Mouse (Mus musculus): ENCODE results near the gene Vdac2. TPM values are rescaled to one million over a fixed set of nuclear protein-coding genes. Genes with fewer than 3 reads are reported as not detected.

Vdac2 gene
- polyA plus RNA-seq, 1 experiment from 2014 or later, result 371 TPM

DNA sequence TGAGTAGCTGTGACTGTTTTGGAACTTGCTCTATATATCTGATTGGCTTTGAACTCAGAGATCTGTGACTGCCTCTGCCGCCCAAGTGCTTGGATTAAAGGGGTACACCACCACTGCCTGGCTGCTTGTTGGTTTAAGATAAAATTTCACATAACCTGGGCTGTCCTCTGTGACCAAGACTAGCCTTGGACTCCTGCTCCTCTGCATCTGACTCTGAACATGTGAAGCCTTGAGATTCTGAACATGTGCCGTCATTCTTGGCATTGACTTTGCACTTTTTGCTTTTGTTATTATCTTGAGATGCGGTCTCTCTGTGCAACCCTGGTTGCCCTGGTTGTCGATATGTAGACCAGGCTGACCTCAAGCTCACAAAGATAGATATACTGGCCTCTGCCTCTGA lies 33.3 kb upstream of the Vdac2 start:
- H3K9me3 ChIP-seq (ENCODE audit: control insufficient read depth), result no peaks in the 10 kb centered on the region
- WGBS, result 74% methylated on average over 4 of the region's 4 CpGs
- no peaks in the 10 kb centered on the region for H3K4me1 ChIP-seq (replicated peaks; ENCODE audit: control insufficient read depth, insufficient read depth, low read length)
- no peak overlapping the region for H3K4me3 ChIP-seq (ENCODE audit: low read depth, low read length)
- no peak overlapping the region for H3K4me2 ChIP-seq (replicated peaks; ENCODE audit: low read depth)
- H3K36me3 ChIP-seq (ENCODE audit: control insufficient read depth, insufficient read depth), result peaks cover 38% of the 10 kb centered on the region
- peak overlapping the region; percentile 15; the same call in 1 of the 2 replicates for H3K27ac ChIP-seq (ENCODE audit: low read depth, low read length)
- no peak for TF ChIP-seq CTCF (IDR thresholded peaks at IDR 0.05; ENCODE audit: low read depth)
- 0 out of 2 replicates have a peak, but pooled peaks have one; percentile 43 for ATAC-seq
- no peaks in the 10 kb centered on the region for H3K27me3 ChIP-seq (replicated peaks; ENCODE audit: control insufficient read depth, insufficient read depth, low read length)
- H3K9ac ChIP-seq (ENCODE audit: low read depth, low read length), result no peak overlapping the region

DNA sequence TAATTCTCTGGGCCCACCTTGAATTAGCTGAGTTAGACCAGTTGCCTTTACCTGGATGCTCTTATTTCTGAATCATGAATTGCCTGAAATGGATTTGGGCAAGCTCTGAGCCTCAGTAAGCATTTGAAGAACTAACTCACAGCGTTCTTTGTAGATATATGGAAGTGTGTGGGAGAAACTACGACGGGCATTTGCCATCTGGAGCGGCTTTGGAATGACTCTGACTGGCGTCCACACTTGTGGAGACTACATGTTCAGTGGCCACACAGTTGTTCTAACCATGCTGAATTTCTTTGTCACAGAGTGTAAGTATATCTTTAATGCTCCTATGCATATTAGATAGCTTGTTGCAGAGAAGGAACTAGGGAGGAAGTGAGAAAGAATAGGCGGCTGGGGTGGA lies 32.8 kb upstream of the Vdac2 start:
- no peak overlapping the region for H3K27ac ChIP-seq (ENCODE audit: low read depth, low read length)
- peaks cover 37% of the 10 kb centered on the region for H3K36me3 ChIP-seq (ENCODE audit: control insufficient read depth, insufficient read depth)
- no peaks in the 10 kb centered on the region for H3K9me3 ChIP-seq (ENCODE audit: control insufficient read depth)
- ATAC-seq, result no peak
- H3K9ac ChIP-seq (ENCODE audit: low read depth, low read length), result no peak overlapping the region
- no peak overlapping the region for H3K4me3 ChIP-seq (ENCODE audit: low read depth, low read length)
- no peaks in the 10 kb centered on the region for H3K27me3 ChIP-seq (replicated peaks; ENCODE audit: control insufficient read depth, insufficient read depth, low read length)
- 93% methylated on average over 6 of the region's 6 CpGs for WGBS
- no peak for TF ChIP-seq CTCF (IDR thresholded peaks at IDR 0.05; ENCODE audit: low read depth)
- H3K4me1 ChIP-seq (replicated peaks; ENCODE audit: control insufficient read depth, insufficient read depth, low read length), result no peaks in the 10 kb centered on the region
- no peak overlapping the region for H3K4me2 ChIP-seq (replicated peaks; ENCODE audit: low read depth)

DNA sequence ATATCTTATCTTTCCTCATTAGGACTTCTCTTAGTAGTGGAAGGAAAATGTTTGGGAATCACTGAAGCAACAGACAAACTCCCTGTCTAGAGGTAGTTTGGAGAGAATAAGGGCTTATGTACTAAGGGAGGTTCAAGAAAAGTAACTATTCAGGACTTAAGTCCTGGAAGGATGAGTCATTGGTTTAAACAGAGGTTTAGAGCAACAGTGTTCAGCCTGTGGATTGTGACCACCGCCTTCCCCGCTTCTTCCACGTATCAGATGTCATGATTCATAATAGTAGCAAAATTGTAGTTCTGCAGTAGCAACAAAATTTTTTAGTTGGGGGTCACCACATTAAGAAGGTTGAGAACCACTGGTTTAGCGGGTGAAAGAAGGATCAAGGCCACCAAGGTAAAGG lies 24.4 kb upstream of the Vdac2 start:
- WGBS, result 93% methylated on average over 4 of the region's 4 CpGs

DNA sequence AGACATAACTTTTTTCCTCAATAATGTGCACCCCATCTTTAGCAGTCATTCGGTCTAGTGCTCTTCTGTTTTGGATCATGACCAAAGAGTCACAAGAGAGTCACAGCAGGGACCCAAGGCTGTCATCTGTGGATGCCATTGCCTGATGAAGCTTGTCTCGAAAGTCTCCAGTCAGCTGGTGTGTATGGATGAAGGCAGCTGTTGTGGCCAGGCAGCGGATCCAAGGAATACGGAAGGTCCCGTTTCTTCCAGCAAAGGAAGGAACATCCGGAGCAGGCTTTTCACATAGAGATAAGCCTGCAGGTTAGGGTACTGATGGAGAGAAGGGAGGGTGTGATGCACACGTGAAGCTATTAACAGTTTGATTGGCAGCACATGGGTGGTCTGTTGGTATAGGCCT lies 23.4 kb upstream of the Vdac2 start:
- no peak overlapping the region for H3K9ac ChIP-seq (ENCODE audit: low read depth, low read length)
- no peak overlapping the region for H3K27ac ChIP-seq (ENCODE audit: low read depth, low read length)
- no peak for TF ChIP-seq CTCF (IDR thresholded peaks at IDR 0.05; ENCODE audit: low read depth)
- no peak overlapping the region for H3K4me2 ChIP-seq (replicated peaks; ENCODE audit: low read depth)
- peaks cover 4% of the 10 kb centered on the region; the same call in 1 of the 2 replicates for H3K4me1 ChIP-seq (replicated peaks; ENCODE audit: control insufficient read depth, insufficient read depth, low read length)
- ATAC-seq, result no peak
- H3K36me3 ChIP-seq (ENCODE audit: control insufficient read depth, insufficient read depth), result peaks cover 11% of the 10 kb centered on the region
- H3K4me3 ChIP-seq (ENCODE audit: low read depth, low read length), result no peak overlapping the region
- 82% methylated on average over 7 of the region's 7 CpGs for WGBS
- no peaks in the 10 kb centered on the region for H3K27me3 ChIP-seq (replicated peaks; ENCODE audit: control insufficient read depth, insufficient read depth, low read length)
- H3K9me3 ChIP-seq (ENCODE audit: control insufficient read depth), result no peaks in the 10 kb centered on the region

More for the DNA sequence above, 24.4 kb upstream of the Vdac2 start:
- H3K4me1 ChIP-seq (replicated peaks; ENCODE audit: control insufficient read depth, insufficient read depth, low read length), result 0 out of 2 replicates have a peak, but pooled peaks cover 4% of the 10 kb centered on the region
- no peaks in the 10 kb centered on the region for H3K27me3 ChIP-seq (replicated peaks; ENCODE audit: control insufficient read depth, insufficient read depth, low read length)
- H3K27ac ChIP-seq (ENCODE audit: low read depth, low read length), result no peak overlapping the region
- no peak overlapping the region for H3K9ac ChIP-seq (ENCODE audit: low read depth, low read length)
- no peak overlapping the region for H3K4me3 ChIP-seq (ENCODE audit: low read depth, low read length)
- H3K9me3 ChIP-seq (ENCODE audit: control insufficient read depth), result no peaks in the 10 kb centered on the region
- no peak for TF ChIP-seq CTCF (IDR thresholded peaks at IDR 0.05; ENCODE audit: low read depth)
- H3K4me2 ChIP-seq (replicated peaks; ENCODE audit: low read depth), result no peak overlapping the region
- peaks cover 12% of the 10 kb centered on the region for H3K36me3 ChIP-seq (ENCODE audit: control insufficient read depth, insufficient read depth)
- ATAC-seq, result no peak

DNA sequence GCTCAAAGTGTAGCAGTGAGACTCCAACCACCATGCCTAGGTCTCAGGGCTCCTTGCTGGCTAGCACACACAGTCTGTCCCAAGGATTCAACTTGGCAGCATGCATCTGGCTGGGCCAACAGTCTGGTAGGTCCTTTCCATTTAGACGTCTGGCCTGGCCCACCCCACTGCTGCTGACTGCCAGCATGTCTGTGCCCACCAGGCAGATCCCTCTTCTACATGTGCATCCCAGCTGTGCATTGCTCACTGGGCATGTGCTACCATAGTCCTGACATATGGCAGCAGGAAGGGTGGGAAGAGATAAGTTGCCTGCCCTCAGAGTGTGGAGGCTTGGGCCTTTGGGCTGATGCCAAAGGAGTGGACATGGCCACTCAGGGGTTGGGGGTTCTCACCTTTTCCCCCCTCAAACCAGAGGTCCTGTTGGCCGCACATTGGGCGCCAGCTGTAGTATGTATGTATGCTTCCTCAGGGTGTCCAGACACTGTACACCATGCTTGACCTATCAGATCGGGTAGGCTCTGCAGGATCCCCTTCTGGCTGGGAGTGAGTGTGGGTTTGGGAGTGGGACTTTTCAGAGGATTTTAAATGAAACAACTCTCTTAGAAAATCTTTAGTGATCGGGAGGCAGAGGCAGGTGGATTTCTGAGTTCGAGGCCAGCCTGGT lies 22.4 kb upstream of the Vdac2 start:
- no peaks in the 10 kb centered on the region for H3K9me3 ChIP-seq (ENCODE audit: control insufficient read depth)
- no peak overlapping the region for H3K4me3 ChIP-seq (ENCODE audit: low read depth, low read length)
- no peak overlapping the region for H3K27ac ChIP-seq (ENCODE audit: low read depth, low read length)
- 94% methylated on average over 6 of the region's 6 CpGs for WGBS
- H3K4me2 ChIP-seq (replicated peaks; ENCODE audit: low read depth), result no peak overlapping the region
- TF ChIP-seq CTCF (IDR thresholded peaks at IDR 0.05; ENCODE audit: low read depth), result no peak
- H3K4me1 ChIP-seq (replicated peaks; ENCODE audit: control insufficient read depth, insufficient read depth, low read length), result peaks cover 4% of the 10 kb centered on the region; the same call in 1 of the 2 replicates
- H3K27me3 ChIP-seq (replicated peaks; ENCODE audit: control insufficient read depth, insufficient read depth, low read length), result no peaks in the 10 kb centered on the region
- peaks cover 11% of the 10 kb centered on the region; the same call in 1 of the 2 replicates for H3K36me3 ChIP-seq (ENCODE audit: control insufficient read depth, insufficient read depth)
- no peak overlapping the region for H3K9ac ChIP-seq (ENCODE audit: low read depth, low read length)
- ATAC-seq, result no peak

DNA sequence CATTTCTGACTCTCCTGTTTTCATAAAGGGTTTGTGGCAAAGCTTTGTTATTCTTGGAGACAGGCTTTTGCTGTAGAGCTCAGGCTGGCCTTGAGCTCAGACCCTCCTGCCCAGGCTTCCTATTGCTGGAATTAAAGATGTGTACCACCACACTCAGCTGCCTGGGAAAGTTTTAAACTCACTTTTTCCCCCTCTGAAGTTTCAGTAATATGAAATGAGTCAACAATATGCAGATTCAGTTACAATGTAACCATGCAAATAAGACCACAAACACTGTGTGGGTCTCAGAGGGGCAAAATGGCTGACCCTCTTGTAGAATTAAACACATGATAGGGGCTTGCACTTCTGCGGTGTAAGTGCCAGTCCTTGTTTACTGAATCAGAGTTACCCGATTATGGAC lies 18.8 kb upstream of the Vdac2 start:
- Histone ChIP-seq H3K4me2 (replicated peaks; ENCODE audit: low read depth) (no peak overlapping the region), H3K9ac (ENCODE audit: low read depth, low read length) (no peak overlapping the region), H3K27ac (ENCODE audit: low read depth, low read length) (peak overlapping the region; percentile 73), H3K9me3 (ENCODE audit: control insufficient read depth) (no peaks in the 10 kb centered on the region), H3K4me3 (ENCODE audit: low read depth, low read length) (no peak overlapping the region), H3K36me3 (ENCODE audit: control insufficient read depth, insufficient read depth) (no peaks in the 10 kb centered on the region), H3K27me3 (replicated peaks; ENCODE audit: control insufficient read depth, insufficient read depth, low read length) (no peaks in the 10 kb centered on the region), H3K4me1 (replicated peaks; ENCODE audit: control insufficient read depth, insufficient read depth, low read length) (peaks cover 4% of the 10 kb centered on the region; the same call in 1 of the 2 replicates)
- no peak for ATAC-seq
- 29% methylated on average over 2 of the region's 2 CpGs for WGBS
- no peak for TF ChIP-seq CTCF (IDR thresholded peaks at IDR 0.05; ENCODE audit: low read depth)
